Mouse (Mus musculus): ENCODE results near the gene Gsg1l.
A peak's percentile ranks its signal among the peaks of the same experiment; 100 is the strongest.

The Gsg1l gene

DNA sequence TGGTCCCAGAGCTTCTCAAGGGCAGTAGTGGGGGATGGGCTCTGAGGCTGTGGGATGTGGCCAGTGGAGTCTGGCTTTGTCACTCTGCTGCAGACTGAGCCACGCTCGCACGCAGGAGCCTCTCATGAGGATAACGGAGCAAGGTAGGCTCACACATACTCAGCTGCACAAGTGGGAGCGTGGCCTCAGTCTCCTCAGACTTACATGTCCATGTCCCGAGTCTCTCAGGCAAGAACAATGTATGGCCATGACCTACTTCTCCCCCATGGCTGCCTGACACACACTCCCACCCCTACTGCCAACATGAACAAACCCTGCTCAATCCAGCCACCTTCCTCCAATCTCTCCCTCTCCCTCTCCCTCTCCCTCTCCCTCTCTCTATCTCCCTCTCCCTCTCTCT is 106.8 kb downstream of the Gsg1l start:
- DNase-seq, result no peak

DNA sequence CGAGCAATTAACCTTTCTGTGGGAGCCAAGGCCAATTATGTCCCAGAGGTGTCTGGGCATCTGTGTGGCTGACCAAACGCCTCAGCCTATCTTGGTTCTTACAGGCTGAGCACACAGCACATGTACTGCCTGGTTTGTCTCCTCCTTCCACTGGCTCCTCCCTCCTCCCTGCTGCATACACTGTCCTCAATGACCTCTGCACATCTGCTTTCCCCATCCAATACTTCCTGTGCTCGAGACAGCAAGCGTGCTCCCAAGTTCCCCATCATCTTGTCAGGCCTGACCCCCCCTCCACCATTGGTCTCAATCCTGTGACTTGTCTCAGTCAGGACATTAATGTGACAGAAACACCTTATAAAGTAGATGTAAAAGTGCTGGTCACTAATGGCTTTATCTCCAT is 108.3 kb downstream of the Gsg1l start:
- DNase-seq, result no peak

DNA sequence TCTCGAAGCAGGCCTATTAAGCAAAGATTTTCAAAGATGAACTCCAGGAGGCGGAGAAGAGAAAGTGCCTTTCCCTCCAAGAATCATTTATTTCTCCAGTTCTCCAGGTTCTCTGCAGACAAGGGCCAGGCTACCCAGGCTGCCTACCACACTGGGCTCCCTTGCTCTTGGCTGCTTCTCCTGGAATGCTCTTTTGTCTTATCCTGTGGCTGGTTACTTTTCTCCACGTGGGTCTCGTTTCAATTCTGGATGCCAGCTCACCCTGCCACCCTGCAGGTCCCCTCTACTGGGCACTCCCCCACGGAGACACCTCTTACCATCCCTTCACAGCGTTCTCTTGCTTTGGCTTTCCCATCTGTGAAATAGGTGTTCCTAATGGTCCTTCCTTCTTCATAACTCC is 109.4 kb downstream of the Gsg1l start:
- no peak for DNase-seq

DNA sequence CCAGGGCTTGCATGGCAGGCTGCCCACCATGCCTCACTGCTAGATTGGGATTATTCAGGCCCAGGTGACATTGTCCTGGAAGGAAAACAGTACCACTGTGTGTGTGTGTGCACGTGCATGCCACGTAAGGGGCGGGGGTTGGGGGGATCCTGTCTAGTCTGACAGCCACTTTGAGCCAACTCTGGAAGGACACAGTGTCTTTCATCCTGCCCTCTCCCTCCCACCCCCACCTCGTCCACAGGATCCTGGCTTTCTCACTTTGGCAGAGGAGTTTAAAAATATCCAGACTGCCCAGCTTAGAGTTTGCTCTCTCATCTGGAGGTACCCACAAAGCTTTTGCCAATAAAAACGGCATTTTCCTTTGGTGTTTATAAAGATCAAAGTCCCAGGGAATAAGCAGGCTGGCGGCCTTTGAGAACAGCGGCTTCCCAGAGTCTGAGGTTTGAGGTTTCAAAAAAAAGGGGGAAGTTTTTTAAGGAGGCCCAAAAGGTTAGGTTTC is 110.0 kb downstream of the Gsg1l start:
- DNase-seq, result no peak

DNA sequence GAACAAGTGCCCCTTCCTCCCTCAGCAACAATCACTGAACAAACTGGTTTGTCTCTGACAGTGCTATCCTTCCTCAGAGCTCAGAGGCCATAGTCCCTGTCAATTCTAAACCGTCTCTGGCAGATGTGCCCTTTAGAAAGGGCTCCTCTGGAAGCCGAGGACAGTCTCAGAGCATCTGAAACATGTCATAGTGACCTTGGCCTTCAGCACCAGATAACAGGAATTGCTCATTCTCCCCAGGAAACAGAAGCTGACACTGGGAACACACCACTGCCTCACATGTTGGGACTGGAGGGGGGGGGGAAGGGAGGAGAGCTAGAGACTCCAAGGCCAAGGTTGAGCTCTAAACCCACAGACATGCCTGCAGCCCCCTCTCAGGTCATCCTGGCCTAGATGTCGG is 113.1 kb downstream of the Gsg1l start:
- DNase-seq, result no peak

DNA sequence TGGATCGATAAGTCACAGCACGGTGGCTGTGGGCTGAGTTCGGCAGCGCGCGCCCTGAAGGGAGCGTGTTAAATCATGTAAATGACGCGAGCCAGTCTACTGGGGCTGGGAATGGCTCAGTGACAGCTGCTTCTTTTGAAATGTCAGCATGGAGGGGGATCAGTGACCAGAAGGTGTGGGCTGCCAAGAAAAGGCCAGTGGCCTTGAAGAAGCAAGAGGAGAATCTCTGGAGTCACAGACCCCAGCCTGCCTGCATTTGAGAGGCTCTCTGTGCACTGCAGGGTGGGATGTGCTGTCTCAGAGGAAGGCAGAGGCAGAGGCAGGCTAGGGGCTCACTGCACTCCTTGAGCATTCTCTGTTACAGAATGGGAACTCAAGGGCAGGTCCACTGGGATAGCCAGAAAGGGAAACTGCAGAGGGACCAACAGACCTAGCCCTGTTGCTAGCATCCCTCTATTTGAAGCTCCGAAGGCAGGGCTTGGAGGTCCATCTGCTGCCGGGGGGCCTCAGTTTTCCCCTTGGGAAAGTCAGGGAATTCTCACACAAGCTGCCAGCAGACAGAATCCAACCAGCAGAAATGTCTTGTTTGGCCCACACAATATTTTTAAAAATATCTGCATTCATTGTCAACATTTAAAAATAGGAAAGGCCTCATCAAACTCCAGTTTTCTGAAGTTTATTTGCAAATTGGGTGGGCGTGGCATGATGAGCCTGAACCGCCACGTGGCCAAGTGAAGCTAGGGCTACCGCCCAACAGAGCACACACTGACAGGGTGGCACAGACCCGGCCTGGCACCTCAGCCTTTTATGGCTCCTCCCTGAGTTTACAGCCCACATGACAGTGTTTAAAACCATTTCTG is 115.6 kb downstream of the Gsg1l start:
- DNase-seq, result no peak

DNA sequence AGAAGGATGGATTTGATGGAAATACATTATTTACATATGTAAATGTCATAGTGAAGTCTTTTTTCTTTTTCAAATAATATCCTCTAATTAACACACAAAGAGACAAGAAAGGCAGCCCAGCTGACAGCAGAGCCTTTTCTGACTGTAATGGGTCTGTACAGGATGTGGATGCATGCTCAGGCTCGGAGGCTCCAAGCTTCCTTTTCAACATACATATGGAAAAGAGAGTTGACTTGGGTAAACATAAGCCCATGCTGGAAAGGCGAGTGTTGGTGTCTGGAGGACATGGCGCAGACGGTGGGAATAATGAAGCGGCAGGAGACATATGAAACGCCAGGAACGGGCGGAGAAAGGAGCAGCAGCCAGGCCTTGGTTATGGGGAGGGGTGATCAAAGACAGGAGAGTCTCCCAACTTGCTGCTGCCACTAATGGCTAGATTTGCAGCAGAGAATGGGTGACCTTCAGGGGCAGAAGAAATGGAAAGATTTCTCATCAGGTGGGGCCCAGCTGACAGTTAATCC is 118.1 kb downstream of the Gsg1l start:
- no peak for DNase-seq

DNA sequence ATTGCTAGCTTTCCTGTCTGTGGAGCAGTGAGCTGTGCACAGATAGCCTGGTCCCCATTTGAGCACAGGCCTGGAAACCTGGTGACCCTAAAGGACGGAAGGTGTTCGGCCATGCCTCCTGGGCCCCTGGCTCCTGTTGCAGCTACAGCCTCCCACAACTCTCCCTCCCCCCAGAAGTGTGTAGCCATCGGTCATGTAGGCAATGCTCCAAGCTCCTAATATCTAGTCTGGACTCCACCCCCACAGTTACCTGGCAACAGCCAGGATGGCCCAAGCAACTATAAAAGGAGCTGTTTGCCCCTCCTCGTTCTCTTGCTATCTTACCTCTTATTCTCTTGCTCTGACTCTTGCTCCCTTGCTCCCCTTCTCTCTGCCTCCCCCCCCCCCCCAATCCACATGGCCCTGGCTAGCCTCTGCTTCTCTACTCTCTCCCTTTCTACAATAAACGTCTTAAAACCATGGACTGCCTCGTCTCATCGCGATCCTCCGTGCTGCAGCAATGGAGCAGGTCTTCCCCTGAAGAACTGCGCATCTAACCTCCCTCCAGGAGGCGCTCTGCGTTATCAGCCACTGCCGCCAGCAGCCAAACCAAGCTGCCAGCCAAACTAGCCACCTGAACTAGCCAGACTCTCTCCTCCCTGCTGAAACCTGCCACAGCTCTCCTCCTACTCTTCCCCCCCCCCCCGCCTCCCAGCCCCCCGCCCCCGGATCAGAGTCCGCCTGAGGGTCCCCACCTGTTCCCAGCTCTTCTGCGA is 122.7 kb downstream of the Gsg1l start:
- DNase-seq, result no peak

DNA sequence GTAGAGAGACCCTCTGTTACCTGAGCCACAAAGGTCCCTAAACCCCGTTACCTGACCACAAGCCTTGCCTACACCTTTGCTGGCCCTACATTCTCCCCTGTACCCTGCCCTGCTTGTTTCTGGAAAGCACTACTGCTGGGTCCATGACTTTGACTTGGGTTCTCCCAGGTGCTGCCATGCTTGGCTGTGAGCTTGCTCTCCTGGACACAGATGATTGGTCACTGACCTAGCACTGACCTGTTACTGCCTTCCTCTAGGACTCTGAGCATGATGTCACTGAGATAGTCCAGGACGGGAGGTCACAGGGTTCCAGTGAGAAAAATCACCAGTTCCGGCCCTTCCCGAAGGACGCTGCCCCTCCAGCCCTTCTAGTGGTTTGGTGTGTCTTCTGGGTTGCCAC is 123.4 kb downstream of the Gsg1l start:
- DNase-seq, result no peak

DNA sequence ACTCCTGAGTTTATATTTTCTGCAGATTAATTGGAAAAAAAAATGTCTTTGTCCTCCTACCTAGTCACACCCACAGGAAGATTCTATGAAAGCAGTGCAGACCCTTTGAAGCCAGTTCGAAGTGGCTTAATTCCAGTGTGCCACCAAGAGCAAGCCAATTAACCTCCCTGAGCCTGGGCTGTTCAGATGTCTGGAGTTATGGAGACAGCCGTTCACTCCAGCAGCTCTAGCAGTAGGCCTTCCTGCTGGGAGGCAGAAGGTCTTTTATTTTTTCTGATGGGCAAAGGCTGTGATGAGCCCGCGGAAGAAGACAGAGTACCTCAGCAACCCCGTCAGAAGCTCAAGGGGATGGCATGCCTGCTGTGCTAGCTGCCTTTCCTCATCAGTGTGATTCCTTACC is 127.2 kb downstream of the Gsg1l start:
- no peak for DNase-seq

DNA sequence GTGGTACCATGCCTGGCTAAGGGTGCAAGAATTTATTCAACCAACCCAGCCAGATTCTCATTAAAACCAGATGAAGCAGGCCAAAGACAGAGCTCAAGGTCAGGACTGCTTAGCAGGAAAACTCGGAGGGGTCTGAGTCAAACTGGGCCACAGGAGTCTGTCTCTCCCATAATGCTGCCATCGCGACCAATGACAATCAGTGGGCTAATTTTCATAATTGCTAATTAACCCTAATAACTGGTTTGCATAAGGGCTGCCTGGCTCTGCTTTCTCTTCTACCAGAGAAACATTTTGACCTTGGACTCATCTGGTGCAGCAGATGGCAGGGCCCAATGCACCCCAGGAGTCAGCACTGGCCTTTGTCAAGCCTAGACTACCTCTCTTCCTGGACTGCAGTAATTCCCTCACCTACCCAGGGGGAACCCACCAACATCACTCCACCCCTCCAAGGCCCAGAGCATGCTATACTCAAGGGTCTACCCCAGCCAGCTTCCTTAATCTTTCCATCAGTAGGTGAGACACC is 127.8 kb downstream of the Gsg1l start:
- peak; percentile 24 for DNase-seq

DNA sequence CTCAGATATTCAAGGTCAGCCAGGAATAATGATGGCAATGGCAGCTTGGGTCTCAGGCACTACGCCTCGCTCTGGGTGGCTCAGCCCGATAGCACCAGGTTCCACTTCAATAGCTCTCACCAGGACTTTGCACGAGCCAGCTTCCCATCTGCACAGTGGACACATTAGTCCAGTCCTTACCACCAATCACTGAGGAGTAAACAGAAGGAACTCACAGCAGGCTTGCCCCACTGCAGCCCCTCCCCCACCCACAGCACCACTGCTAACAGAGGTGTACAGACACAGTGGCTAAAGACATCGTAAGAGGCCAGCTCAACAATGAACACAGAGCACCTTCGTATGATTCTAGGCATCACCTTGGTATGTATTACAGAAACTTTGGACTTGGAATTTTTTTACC is 128.4 kb downstream of the Gsg1l start:
- no peak for DNase-seq

DNA sequence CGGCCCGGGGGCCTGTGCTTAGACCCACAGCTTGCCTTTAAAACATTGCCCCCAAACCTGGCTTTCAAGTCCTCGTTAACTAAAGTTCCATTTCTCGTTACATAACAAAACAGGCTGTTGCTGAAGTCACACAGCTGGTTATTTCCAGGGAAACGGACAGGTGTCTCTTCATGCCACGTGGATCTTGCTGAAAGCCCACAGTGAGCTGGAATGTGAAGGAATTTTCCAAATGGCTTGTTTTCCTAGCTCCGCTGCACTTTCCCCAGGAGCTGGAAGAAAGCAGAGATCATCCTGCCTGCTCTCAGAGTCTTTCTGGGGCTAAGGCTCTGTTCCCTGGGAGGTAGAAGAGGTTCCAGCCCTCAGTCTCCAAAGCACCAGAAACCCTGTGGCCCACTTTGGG is 130.3 kb downstream of the Gsg1l start:
- no peak for DNase-seq

DNA sequence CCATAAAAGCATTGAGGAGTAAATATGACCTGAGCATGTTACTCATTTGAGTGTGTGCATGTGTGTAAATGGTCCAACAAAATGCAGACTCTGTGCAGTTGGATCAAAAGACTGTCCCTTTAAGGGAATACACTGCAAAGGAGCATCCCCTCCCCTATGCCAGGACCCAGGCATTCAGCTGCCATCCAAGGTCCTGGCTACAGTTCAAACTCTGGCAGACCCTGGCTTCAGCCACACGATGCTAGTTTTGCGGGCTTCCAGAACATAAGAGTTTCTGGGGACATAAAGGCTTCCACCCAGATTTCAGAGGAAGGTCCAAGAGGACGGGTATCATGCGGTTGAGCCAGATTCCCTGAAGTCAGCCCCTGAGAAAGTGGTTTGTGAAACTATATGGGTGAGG is 133.2 kb downstream of the Gsg1l start:
- no peak for DNase-seq

DNA sequence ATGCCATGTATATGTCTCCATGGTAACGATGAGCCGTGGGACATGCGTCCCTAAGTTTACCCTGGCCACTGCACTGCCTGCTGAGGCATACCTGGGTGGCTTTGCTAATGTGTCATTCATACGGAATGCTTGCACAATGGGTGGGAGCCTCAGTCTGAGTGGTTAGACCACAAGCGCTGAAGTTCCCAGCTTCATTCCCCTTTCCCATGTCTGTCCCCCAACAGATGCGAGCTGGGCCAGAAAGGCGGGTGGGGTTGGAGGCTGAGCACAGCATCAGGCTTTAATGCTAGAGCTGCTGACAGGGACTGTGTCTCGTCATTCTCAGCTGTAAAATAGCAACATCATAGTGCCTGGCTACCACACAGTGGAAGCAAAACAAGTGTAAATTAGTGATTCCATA is 136.3 kb downstream of the Gsg1l start:
- no peak for DNase-seq

DNA sequence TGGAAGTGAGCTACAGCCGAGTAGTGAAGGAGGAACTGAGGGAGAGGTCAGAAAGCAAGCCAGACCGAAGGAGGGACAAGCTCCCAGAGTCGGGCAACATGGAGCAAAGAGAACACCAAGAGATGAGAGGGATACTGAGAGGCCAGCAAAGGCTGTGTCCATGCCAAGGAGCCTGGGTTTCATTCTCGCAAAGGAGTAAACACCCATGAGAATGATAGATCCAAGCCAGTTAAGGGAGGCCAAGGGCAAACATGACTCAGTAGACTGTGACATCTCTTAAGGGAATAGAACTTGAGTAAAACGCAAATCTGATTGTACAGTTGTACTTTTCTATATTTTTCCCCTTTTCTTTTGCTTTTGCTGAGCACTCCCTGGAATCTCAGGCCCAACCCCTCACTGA is 137.6 kb downstream of the Gsg1l start:
- DNase-seq, result no peak

DNA sequence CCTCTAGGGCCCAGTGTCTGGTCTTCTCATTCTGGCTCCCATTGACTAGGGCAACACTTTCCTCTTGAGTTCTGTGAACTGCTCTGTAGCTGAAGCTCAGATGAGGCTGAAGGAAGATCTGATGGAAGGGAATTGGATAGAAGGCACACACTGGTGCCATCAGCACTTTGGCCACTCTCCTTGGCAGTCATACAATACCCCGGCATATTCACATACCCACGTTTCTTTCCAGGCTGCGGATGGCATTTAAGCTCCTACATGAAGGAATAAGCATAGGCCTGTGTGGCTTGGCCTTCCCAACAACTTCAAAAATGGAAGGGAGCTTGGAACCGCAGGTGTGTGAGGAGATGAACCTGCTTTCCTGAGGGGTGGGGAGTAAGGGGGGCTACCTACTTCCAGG is 138.7 kb downstream of the Gsg1l start:
- DNase-seq, result no peak

DNA sequence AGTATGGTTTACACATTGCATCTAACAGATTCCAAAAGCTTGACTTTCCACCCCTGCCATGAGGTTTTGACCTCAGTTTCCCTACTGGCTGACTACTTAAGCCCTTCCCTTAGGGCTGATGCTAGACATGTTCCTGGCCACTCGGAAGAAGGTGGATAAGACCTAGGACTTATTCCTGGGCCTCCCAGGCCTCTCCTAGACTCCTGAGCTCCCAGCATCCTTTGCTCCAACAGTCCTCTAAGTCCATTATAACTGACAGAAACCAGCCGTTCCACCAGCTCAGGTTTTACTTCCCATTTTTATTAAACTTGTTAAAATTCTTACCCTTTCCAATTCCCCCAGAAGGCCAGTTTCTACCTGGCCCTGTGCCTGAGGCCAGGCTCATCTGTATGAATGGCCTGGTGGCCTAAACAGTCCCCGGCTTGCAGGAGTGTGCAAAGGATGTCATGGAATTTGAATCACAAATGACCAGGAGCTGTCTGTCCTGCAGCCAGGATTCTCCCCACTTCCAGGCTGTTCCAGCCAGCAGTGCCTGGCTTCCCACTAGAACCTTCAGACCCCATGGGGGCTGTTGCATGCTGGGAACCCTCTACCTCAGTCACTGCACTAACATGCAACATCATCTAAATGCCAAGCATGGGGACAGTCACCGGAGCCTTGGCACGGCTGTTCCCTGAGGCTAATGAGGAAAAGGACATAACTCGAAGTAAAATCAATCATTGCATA is 139.7 kb downstream of the Gsg1l start:
- DNase-seq, result no peak

DNA sequence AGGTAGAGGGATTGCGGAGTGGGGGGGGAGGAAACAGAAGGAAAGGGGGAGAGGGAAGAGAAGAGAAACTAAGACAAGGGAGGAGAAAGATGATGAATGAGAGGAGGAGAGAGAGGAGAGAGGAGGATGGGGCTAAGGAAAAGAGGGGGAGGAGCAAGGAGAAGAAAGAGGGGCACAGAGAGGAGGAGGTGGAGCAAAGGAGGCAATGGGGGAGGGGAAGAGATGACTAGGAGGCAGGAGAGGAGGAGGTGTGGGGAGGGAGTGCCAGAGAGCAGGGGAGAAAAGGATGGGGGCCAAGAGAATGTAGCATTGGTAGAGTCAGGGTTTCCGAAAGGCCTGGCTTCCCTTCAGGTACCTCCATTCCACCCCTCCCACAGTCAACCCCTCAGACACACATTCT is 147.9 kb downstream of the Gsg1l start:
- no peak for DNase-seq

DNA sequence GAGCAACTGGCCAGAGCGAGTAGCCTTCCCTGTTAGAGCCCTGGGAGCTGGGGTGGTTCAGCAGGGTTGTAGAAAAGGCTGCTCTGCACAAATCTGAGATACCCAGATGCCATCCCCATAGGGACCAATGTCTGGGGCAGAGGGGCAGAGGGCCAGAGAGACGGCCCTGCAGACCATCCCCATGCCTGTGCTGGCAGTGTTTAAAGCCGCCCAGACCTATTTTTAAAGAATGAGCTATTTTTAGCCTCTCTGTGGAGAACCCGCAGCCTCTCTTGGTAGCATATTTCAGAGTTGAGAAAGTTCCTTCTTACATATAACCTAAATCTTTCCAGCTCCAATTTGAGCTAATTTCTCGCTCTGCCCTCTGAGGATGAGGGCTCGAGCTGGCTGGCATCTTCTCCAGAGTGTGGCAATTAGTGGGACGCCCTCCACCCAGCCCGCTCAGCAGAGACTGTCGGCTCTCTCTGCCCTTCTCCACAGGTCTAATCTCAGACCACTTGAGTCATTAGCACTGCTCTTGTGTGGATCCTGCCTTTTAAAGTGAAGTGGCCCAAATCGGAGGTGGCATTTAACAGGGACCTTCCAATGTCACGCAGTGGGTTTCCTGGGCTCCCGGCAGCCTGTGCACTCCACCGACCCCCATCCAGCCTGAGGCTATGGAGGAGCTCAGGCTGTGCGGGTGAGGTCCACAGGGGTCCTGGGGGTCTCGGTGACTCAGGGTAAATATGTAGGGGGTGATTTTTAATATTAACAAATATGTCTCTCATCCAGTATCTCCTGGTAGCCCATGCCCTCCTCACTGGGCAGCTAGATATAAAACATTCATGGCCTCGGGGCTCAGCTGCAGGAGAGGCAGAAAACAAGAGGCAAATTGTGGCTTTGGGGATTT is 148.6 kb downstream of the Gsg1l start:
- no peak for DNase-seq

DNA sequence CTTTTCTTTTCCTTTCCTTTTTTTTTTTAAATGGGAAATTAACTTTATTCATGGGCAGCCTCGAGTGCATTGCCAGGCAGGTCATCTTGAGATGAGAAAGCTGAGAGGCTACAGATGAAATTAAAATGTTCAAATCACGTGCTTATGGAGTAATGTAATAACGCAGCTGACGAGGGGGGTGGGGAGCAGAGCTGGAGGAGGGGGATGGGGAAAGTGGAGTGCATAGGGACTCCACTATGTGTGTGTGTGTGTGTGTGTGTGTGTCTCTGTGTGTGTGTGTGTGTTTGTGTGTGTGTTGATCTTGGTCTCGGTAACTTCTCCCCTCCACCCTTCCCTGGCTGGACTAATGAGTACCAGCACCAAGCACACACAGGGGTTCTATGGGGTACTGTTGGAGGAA is 150.6 kb downstream of the Gsg1l start:
- DNase-seq, result no peak

DNA sequence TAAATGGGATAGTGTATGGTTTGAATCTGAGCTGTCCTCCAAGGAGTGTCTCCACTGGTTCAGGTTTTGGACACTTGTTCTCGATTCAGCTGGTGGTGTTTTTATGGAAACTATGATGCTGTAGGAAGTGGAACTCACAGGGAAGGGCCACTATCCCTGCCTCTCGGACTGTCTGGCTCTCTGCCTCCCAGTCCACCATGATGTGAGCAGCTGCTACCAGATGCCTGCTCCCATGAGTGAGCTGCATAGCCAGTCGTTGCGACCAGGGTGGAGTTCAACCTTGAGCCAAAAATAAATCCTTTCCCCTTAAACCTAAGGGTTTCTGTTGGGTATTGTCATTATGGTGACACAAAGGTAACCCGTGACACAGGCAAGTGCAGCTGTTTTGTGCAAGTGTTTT is 158.2 kb downstream of the Gsg1l start:
- no peak for DNase-seq
